Mouse (Mus musculus) mammary gland, adult 2 months (tissue): ENCODE data around the gene Ccdc17. TPM values are rescaled to one million over a fixed set of nuclear protein-coding genes. Genes with fewer than 3 reads are reported as not detected.

Source experiments
- polyA plus RNA-seq: library from polyadenylated mRNA; depleted of rRNA; stranded (reverse); fragments of >200 nt; gene quantifications from 2 replicates; pipeline ENCODE4 v1.2.3, GENCODE M21; 2012; ENCODE audit warnings: low replicate concordance; rRNA removed

Gene Ccdc17
- polyA plus RNA-seq, result 8.1 and 13.0 TPM in 2 replicates

DNA sequence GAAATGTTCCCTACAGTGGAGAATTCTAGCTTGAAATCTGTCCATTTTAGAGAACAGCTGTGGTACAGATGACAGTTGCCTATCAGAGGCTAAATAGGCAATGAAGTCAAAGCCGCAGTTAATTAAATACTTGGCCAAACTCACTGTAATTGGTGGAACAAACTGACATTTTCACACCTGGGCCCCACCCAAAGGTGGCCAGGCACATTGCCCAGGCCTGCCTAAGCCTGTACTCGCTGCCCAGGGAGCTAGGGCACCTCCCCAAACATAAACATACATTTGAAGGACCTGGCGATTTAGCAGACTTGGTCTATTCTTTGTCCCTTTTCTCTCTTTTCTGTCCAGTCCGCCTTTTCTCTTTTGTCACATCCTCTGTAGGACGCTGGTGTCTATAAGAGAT is at the start of gene Ccdc17:
TSS of gene Ccdc17 (plus strand) at position 276 of the 400 bp plus-strand sequence.

DNA sequence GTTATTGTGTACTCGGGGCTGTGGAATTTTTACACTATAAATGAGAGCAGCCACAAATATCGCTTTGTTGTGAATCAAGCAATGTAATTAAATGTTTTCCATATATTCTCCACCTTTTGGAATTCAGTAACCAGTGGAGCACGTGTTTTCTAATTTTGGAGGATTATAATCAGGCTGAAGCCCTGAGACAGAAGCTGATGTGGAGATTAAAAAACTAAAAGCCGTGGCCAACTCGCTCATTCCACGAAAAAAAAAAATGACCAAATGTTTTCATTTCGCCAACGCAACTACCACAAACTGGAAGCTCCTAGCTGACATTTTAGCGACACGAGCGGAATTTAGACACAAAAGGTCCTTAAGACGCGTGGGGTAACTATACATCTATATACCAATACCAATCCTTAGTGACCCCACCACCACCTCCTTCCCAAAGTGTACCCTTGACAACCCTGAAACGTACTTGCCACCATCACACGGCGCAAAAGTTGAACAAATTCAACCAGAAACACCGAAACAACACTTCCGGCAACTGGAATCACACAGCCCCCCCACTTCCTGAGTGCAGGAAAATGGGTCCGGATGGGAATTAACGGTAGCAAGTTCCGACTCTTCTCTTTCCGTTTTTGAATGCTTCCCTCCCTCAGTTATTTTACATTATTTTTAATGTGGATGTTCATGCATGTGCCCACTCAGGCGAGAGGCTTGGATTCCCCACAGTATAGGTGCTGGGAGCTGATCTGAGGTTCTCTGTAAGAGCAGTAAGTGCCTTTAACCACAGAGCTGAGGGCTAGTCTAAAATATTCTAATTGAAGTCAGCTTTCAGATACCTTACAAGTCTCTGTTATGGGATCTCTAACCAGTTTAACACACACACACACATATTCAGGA is 40.8 kb upstream of the Ccdc17 start, which contains the start of gene Tmem69:
TSS of gene Tmem69 (minus strand) at position 524 of the 888 bp plus-strand sequence.

DNA sequence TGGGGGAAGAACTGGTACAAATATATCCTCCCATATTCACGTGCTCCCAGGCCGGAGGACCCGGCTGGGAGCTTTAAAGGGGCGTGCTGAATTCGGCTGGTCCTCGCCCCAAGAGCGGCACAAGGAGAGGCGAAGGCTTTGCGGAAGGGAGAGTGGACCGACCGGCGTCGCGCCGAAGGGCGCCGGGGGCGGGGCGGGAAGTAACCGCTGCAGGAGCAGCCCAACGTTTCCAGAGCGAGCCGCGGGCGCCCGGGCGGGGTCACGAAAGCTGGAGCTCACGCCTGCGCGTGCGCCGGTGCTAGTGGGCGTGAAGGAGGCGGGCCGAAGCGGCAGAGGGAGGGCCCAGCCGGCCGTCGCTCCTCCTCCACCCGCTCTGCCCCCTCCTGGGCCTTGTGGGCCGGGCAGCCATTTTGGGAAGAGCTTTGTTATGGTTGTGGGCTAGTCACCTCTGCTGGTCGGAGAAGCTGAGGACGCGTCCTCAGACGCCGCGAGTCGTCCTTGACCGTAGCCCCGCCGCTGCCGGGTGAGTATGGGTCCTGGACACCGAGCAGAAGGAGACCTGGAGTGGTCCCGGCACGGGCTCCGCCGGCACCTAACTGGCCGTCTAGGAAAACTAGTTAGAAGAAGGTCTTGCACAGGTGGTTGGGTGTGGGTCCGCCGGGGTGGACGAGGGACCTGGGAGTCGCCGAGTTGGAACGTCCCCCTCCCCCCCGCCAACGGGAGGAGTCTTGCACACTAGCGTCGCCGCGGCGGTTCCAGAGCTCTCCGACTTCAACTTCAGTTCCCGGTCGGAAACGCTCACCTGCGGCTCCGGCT is 38.9 kb upstream of the Ccdc17 start, which contains the start of gene Gpbp1l1:
TSS of gene Gpbp1l1 (plus strand) at position 353 of the 816 bp plus-strand sequence.

DNA sequence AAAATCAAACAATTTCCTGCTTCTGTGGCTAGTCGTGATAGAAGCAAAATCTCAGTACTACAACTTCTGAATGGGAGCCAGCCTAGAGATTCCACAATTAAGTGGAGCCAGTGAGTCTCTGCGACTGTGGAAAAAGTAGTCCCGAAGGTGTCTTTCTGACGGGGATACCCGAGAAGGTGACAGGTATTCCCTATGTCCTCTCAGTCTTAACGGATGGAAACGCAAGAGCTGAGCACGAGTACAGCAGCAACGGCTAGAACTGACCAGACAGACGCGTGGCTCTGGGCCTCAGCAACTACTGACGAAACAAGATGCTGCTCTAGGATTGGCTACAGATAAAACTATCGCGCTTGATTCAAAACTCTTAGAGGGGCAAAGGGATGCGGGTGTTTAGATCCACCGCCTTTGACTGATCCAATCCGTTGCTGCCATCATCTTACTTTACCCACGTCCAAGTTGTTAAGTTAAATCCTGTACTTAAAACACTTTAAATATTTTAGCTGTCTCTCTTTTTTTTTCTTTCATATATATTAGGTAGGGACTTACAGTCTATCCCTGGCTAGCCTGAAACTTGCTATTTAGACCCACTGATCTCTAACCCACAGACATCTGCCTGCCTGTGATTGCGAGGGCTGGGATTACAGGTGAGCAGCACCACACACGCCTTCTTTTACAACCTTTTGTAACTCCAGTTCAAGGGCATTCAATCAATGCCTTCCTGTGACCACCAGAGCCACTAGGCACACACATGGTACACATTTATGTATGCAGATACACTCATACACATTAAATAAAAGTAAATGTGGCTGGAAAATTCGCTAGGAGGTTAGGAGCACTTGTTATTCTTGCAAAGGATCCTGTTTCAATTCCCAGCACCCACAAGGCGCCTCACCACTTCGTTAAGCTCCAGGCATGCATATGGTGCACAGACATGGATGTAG is 31.5 kb downstream of the Ccdc17 start, which contains the start of gene Nasp:
TSS of gene Nasp (minus strand) at position 220 of the 941 bp plus-strand sequence.

Other genes with a start within 250 kb of the Ccdc17 start
- 85.2 and 85.3 TPM in 2 replicates for gene Mast2, start 132.5 kb upstream of the Ccdc17 start, polyA plus RNA-seq
- gene Ipp, start 89.1 kb upstream of the Ccdc17 start, polyA plus RNA-seq, result 1.0 and 2.6 TPM in 2 replicates
- 3.9 and 13.3 TPM in 2 replicates for gene Tmem69, start 40.7 kb upstream of the Ccdc17 start, polyA plus RNA-seq
- gene Gpbp1l1, start 39.0 kb upstream of the Ccdc17 start, polyA plus RNA-seq, result 31.5 and 57.8 TPM in 2 replicates
- 1.8 and 2.9 TPM in 2 replicates for gene Nasp, start 31.3 kb downstream of the Ccdc17 start, polyA plus RNA-seq
- 558 and 588 TPM in 2 replicates for gene Akr1a1, start 55.0 kb downstream of the Ccdc17 start, polyA plus RNA-seq
- 46.5 and 208 TPM in 2 replicates for gene Prdx1, start 88.9 kb downstream of the Ccdc17 start, polyA plus RNA-seq
- 12.9 and 28.5 TPM in 2 replicates for gene Mmachc, start 111.8 kb downstream of the Ccdc17 start, polyA plus RNA-seq
- gene Ccdc163, start 111.9 kb downstream of the Ccdc17 start, polyA plus RNA-seq, result 25.2 and 47.6 TPM in 2 replicates
- gene Tesk2, start 124.3 kb downstream of the Ccdc17 start, polyA plus RNA-seq, result 3.0 and 3.9 TPM in 2 replicates
- gene Toe1, start 211.0 kb downstream of the Ccdc17 start, polyA plus RNA-seq, result 20.0 and 22.5 TPM in 2 replicates
- 7.7 and 12.2 TPM in 2 replicates for gene Mutyh, start 211.1 kb downstream of the Ccdc17 start, polyA plus RNA-seq
- gene Hpdl, start 225.1 kb downstream of the Ccdc17 start, polyA plus RNA-seq, result 2.0 and 2.8 TPM in 2 replicates